Mouse (Mus musculus): ENCODE data around the gene Olfr632. TPM values are rescaled to one million over a fixed set of nuclear protein-coding genes. Genes with fewer than 3 reads are reported as not detected.
"Not testable (repeated sequence)": the region's sequence is repeated elsewhere in the genome, so short reads cannot be mapped to it uniquely, and the experiment has no call there.

Gene Olfr632
- polyA plus RNA-seq, 1 experiment = not detected

GRCm38 (mm10) chr7:103912969-103913511, 21.1 kb upstream of the Olfr632 start:
- Histone ChIP-seq H3K4me3 (no peak overlapping the region), H3K79me2 (ENCODE audit: control insufficient read depth, insufficient read depth) (no peaks in the 10 kb centered on the region), H3K4me2 (ENCODE audit: low read depth) (no peak overlapping the region), H3K27me3 (ENCODE audit: control insufficient read depth, insufficient read depth, insufficient read length) (no peaks in the 10 kb centered on the region), H3K36me3 (ENCODE audit: control insufficient read depth, insufficient read depth) (no peaks in the 10 kb centered on the region), H3ac (ENCODE audit: control insufficient read depth, insufficient read length) (no peak overlapping the region)
- TF ChIP-seq TCF3 (IDR thresholded peaks at IDR 0.05; ENCODE audit: insufficient read length, low read depth) (no peak), MAX (IDR thresholded peaks at IDR 0.05; ENCODE audit: low read depth) (no peak), POLR2A (IDR thresholded peaks at IDR 0.05; ENCODE audit: insufficient read length, low read depth) (no peak), SRF (IDR thresholded peaks at IDR 0.05; ENCODE audit: control insufficient read depth, insufficient read length, low read depth) (no peak), E2F4 (IDR thresholded peaks at IDR 0.05; ENCODE audit: insufficient read depth) (no peak), CEBPB (IDR thresholded peaks at IDR 0.05; ENCODE audit: insufficient read depth, poor library complexity, severe bottlenecking) (no peak), MYOG (IDR thresholded peaks at IDR 0.05; ENCODE audit: control insufficient read depth in 1 of 3, insufficient read depth in 1 of 3, insufficient read length in 2 of 3, low read depth in 2 of 3) (no peak), REST (IDR thresholded peaks at IDR 0.05; ENCODE audit: insufficient read depth, insufficient read length) (no peak), POLR2AphosphoS2 (IDR thresholded peaks at IDR 0.05; ENCODE audit: insufficient read length, low read depth) (no peak), TCF12 (IDR thresholded peaks at IDR 0.05; ENCODE audit: insufficient read depth, poor library complexity, severe bottlenecking) (no peak), USF1 (IDR thresholded peaks at IDR 0.05; ENCODE audit: low read depth) (no peak), MYOD1 (IDR thresholded peaks at IDR 0.05; ENCODE audit: control insufficient read depth in 1 of 3, insufficient read length in 2 of 3, low read depth in 2 of 3) (no peak)

GRCm38 (mm10) chr7:103915338-103915737, 18.8 kb upstream of the Olfr632 start:
- Histone ChIP-seq H3K27me3 (ENCODE audit: control insufficient read depth, insufficient read depth, insufficient read length) (no peaks in the 10 kb centered on the region), H3K4me3 (no peak overlapping the region), H3K36me3 (ENCODE audit: control insufficient read depth, insufficient read depth) (no peaks in the 10 kb centered on the region), H3ac (ENCODE audit: control insufficient read depth, insufficient read length) (no peak overlapping the region), H3K79me2 (ENCODE audit: control insufficient read depth, insufficient read depth) (no peaks in the 10 kb centered on the region), H3K4me2 (ENCODE audit: low read depth) (no peak overlapping the region)
- TF ChIP-seq MYOG (IDR thresholded peaks at IDR 0.05; ENCODE audit: control insufficient read depth in 1 of 3, insufficient read depth in 1 of 3, insufficient read length in 2 of 3, low read depth in 2 of 3) (no peak), POLR2A (IDR thresholded peaks at IDR 0.05; ENCODE audit: insufficient read length, low read depth) (no peak), USF1 (IDR thresholded peaks at IDR 0.05; ENCODE audit: low read depth) (no peak), E2F4 (IDR thresholded peaks at IDR 0.05; ENCODE audit: insufficient read depth) (no peak)

- no peaks in the 10 kb centered on the region for H3K27me3 ChIP-seq (ENCODE audit: control insufficient read depth, insufficient read depth, insufficient read length)
- no peak within 1 kb of the TSS for H3K4me3 ChIP-seq
- no peaks in the 10 kb centered on the region for H3K79me2 ChIP-seq (ENCODE audit: control insufficient read depth, insufficient read depth)
- TF ChIP-seq POLR2A (IDR thresholded peaks at IDR 0.05; ENCODE audit: insufficient read length, low read depth) = no peak
- no peak for TF ChIP-seq MYOG (IDR thresholded peaks at IDR 0.05; ENCODE audit: control insufficient read depth in 1 of 3, insufficient read depth in 1 of 3, insufficient read length in 2 of 3, low read depth in 2 of 3)
- TF ChIP-seq CEBPB (IDR thresholded peaks at IDR 0.05; ENCODE audit: insufficient read depth, poor library complexity, severe bottlenecking) = no peak
- no peak for TF ChIP-seq REST (IDR thresholded peaks at IDR 0.05; ENCODE audit: insufficient read depth, insufficient read length)
- no peak for TF ChIP-seq TCF3 (IDR thresholded peaks at IDR 0.05; ENCODE audit: insufficient read length, low read depth)
- no peak for TF ChIP-seq USF1 (IDR thresholded peaks at IDR 0.05; ENCODE audit: low read depth)
- TF ChIP-seq SRF (IDR thresholded peaks at IDR 0.05; ENCODE audit: control insufficient read depth, insufficient read length, low read depth) = no peak
- TF ChIP-seq E2F4 (IDR thresholded peaks at IDR 0.05; ENCODE audit: insufficient read depth) = no peak
- TF ChIP-seq MYOD1 (IDR thresholded peaks at IDR 0.05; ENCODE audit: control insufficient read depth in 1 of 3, insufficient read length in 2 of 3, low read depth in 2 of 3) = no peak
- TF ChIP-seq TCF12 (IDR thresholded peaks at IDR 0.05; ENCODE audit: insufficient read depth, poor library complexity, severe bottlenecking) = no peak
- TF ChIP-seq MAX (IDR thresholded peaks at IDR 0.05; ENCODE audit: low read depth) = no peak
- no peak for TF ChIP-seq POLR2AphosphoS2 (IDR thresholded peaks at IDR 0.05; ENCODE audit: insufficient read length, low read depth)
- H3ac ChIP-seq (ENCODE audit: control insufficient read depth, insufficient read length) = no peak within 1 kb of the TSS
- H3K36me3 ChIP-seq (ENCODE audit: control insufficient read depth, insufficient read depth) = no peaks in the 10 kb centered on the region
- H3K4me2 ChIP-seq (ENCODE audit: low read depth) = no peak within 1 kb of the TSS
Observed at GRCm38 (mm10) chr7:103928525-103928924, 5.6 kb upstream of the Olfr632 start, which contains the start of gene Olfr631. Olfr631 (plus strand) TSS chr7:103928825.

GRCm38 (mm10) chr7:103942730-103943129, 8.6 kb downstream of the Olfr632 start:
- H3K27me3 ChIP-seq (ENCODE audit: control insufficient read depth, insufficient read depth, insufficient read length) = no peaks in the 10 kb centered on the region
- no peak overlapping the region for H3K4me3 ChIP-seq
- H3K4me2 ChIP-seq (ENCODE audit: low read depth) = no peak overlapping the region
- TF ChIP-seq USF1 (IDR thresholded peaks at IDR 0.05; ENCODE audit: low read depth) = no peak
- TF ChIP-seq MAX (IDR thresholded peaks at IDR 0.05; ENCODE audit: low read depth) = no peak
- no peak for TF ChIP-seq POLR2AphosphoS2 (IDR thresholded peaks at IDR 0.05; ENCODE audit: insufficient read length, low read depth)
- no peak for TF ChIP-seq CEBPB (IDR thresholded peaks at IDR 0.05; ENCODE audit: insufficient read depth, poor library complexity, severe bottlenecking)
- no peak for TF ChIP-seq TCF3 (IDR thresholded peaks at IDR 0.05; ENCODE audit: insufficient read length, low read depth)
- no peak for TF ChIP-seq POLR2A (IDR thresholded peaks at IDR 0.05; ENCODE audit: insufficient read length, low read depth)
- no peak for TF ChIP-seq TCF12 (IDR thresholded peaks at IDR 0.05; ENCODE audit: insufficient read depth, poor library complexity, severe bottlenecking)
- no peak overlapping the region for H3ac ChIP-seq (ENCODE audit: control insufficient read depth, insufficient read length)
- no peaks in the 10 kb centered on the region for H3K79me2 ChIP-seq (ENCODE audit: control insufficient read depth, insufficient read depth)
- no peaks in the 10 kb centered on the region for H3K36me3 ChIP-seq (ENCODE audit: control insufficient read depth, insufficient read depth)

GRCm38 (mm10) chr7:103944137-103944536, 10.0 kb downstream of the Olfr632 start, which contains the start of gene Olfr633:
Olfr633 (plus strand) TSS chr7:103944437.
- Histone ChIP-seq H3ac (ENCODE audit: control insufficient read depth, insufficient read length) (no peak within 1 kb of the TSS), H3K36me3 (ENCODE audit: control insufficient read depth, insufficient read depth) (no peaks in the 10 kb centered on the region), H3K79me2 (ENCODE audit: control insufficient read depth, insufficient read depth) (no peaks in the 10 kb centered on the region), H3K4me3 (no peak within 1 kb of the TSS), H3K4me2 (ENCODE audit: low read depth) (no peak within 1 kb of the TSS), H3K27me3 (ENCODE audit: control insufficient read depth, insufficient read depth, insufficient read length) (no peaks in the 10 kb centered on the region)
- TF ChIP-seq POLR2A (IDR thresholded peaks at IDR 0.05; ENCODE audit: insufficient read length, low read depth) = no peak
- TF ChIP-seq USF1 (IDR thresholded peaks at IDR 0.05; ENCODE audit: low read depth) = no peak
- no peak for TF ChIP-seq MYOD1 (IDR thresholded peaks at IDR 0.05; ENCODE audit: control insufficient read depth in 1 of 3, insufficient read length in 2 of 3, low read depth in 2 of 3)
- no peak for TF ChIP-seq MAX (IDR thresholded peaks at IDR 0.05; ENCODE audit: low read depth)
- TF ChIP-seq POLR2AphosphoS2 (IDR thresholded peaks at IDR 0.05; ENCODE audit: insufficient read length, low read depth) = no peak
- TF ChIP-seq E2F4 (IDR thresholded peaks at IDR 0.05; ENCODE audit: insufficient read depth) = no peak

- not testable (repeated sequence) for H3K4me3 ChIP-seq; H3K4me2 ChIP-seq (ENCODE audit: low read depth); H3K79me2 ChIP-seq (ENCODE audit: control insufficient read depth, insufficient read depth); H3K36me3 ChIP-seq (ENCODE audit: control insufficient read depth, insufficient read depth); H3ac ChIP-seq (ENCODE audit: control insufficient read depth, insufficient read length); H3K27me3 ChIP-seq (ENCODE audit: control insufficient read depth, insufficient read depth, insufficient read length)
Observed at GRCm38 (mm10) chr7:103966873-103967272, 32.7 kb downstream of the Olfr632 start.
